Mouse (Mus musculus): ENCODE data around the gene Gzmf.
"Not testable (repeated sequence)": the region's sequence is repeated elsewhere in the genome, so short reads cannot be mapped to it uniquely, and the experiment has no call there.

The Gzmf gene

DNA sequence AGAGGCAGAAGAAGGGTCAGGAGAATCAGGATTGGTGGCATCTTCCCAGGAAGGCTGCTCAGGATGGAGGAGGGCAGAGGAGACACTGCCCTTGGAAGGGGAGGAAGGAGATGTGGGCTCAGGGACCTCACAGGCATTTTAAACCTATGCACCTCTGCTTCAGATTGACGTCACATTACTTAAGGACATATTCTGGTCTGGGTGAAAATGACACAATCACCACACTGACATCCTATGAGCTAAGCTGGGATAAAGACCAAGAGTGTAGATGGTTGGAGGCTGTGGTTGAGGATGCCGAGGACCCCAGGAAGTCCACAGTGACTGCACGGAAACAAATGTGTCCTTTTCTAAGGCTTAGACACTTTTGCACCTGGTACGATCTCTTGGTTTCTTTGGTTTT, at the start of gene Gzmf:
Gene Gzmf, minus strand, starts transcription at position 101 of the 400 bp plus-strand sequence.
- no peak for DNase-seq (ENCODE audit: low spot score in 2 of 2)

- DNase-seq (ENCODE audit: low spot score in 2 of 2): no peak
Measured at GRCm38 (mm10) chr14:56240409-56240808, 29.2 kb upstream of the Gzmf start.

GRCm38 (mm10) chr14:56234556-56234955, 23.3 kb upstream of the Gzmf start, which contains the start of gene Gzmc:
TSS of gene Gzmc (minus strand) at chr14:56234656.
- no peak for DNase-seq (ENCODE audit: low spot score in 2 of 2)

- no peak for DNase-seq (ENCODE audit: low spot score in 2 of 2)
Measured at GRCm38 (mm10) chr14:56205613-56206012, 5.6 kb downstream of the Gzmf start.

DNA sequence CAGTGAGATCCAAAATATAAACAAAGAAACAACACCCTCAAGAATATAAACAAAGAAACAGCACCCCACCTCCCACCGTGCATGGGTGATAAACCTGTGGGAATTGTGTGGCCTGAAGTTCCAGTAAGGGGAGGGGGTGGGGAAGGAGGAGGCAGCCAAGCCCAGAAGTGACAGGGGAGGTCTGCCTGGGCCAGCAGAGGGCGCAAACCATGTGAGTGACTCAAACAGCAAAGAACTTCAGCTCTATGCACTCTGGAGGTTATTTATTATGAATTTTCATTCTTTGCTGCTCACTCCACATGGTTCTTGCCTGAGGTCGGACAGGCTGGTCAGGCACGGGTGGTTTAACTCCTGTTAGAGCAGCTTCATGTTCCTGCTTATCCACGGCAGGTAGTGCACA, 6.2 kb downstream of the Gzmf start:
- DNase-seq (ENCODE audit: low spot score in 2 of 2): not testable (repeated sequence)

GRCm38 (mm10) chr14:56203975-56204374, 7.2 kb downstream of the Gzmf start:
- DNase-seq (ENCODE audit: low spot score in 2 of 2): peak; percentile 22 to 47

- no peak for DNase-seq (ENCODE audit: low spot score in 2 of 2)
Measured at GRCm38 (mm10) chr14:56186946-56187345, 24.3 kb downstream of the Gzmf start.

GRCm38 (mm10) chr14:56186521-56186920, 24.7 kb downstream of the Gzmf start:
- no peak for DNase-seq (ENCODE audit: low spot score in 2 of 2)

GRCm38 (mm10) chr14:56177651-56178050, 33.6 kb downstream of the Gzmf start:
- peak in 1 of 2 experiments; percentile 25 for DNase-seq (ENCODE audit: low spot score in 2 of 2)

DNA sequence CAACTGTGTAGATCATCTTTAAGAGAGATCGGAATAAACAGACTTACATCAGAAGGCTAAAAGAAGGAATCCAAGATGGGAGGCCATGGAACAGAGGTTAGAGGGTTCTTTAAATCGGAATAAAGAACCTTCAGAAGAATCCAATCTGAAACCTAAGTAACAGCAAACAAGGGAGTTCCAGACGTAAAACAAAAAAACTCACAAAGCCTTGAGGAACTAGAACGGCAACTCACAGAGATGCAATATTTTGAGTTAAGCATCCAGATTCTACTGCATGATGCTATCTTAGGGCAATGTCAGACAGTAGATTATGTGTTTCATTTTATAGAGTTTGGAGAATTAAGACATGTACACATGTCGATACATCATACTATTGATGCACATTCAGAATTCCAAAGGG, 36.7 kb downstream of the Gzmf start, which contains the start of gene Gzmn:
Gene Gzmn, minus strand, starts transcription at position 101 of the 400 bp plus-strand sequence.
- no peak for DNase-seq (ENCODE audit: low spot score in 2 of 2)

DNA sequence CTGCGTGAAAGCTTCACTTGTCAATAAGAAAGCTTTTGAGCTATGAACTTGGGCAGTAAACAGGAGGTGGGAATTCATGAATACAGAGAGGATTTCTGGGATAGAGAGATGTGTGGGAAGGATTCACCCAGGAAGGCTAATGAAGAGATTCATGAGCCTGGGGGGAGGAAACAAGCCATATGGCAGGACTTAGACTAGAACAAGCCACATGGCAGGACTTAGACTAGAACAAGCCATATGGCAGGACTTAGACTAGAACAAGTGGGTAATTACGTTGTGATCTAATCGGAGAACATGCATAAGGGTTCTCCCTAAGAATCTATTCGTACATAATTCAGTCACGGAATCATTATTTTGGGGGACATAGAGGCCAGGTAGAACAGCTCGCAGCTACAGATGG, 37.8 kb downstream of the Gzmf start:
- DNase-seq (ENCODE audit: low spot score in 2 of 2): no peak

GRCm38 (mm10) chr14:56172744-56173143, 38.5 kb downstream of the Gzmf start:
- no peak for DNase-seq (ENCODE audit: low spot score in 2 of 2)

GRCm38 (mm10) chr14:56168009-56168408, 43.2 kb downstream of the Gzmf start:
- DNase-seq (ENCODE audit: low spot score in 2 of 2): no peak

DNA sequence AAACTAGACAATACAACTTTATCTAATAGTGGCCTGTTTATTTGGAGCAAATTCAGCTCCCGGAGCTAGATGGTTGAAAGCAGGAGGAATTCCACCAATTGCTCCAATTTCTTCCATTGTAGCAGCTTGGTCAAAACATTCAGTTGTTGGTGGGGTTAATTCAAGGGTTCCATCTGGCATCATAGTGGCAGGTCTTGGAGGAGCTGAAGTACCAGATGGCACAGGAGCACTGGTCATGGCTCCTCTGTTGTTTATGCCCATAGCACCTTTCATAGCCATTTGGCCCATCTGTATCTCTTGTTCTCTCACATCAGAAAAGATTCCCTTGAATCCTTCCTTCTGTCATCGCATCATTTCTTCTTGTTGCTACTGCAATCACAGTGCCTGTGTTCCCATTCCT, 49.1 kb downstream of the Gzmf start:
- DNase-seq (ENCODE audit: low spot score in 2 of 2): no peak

DNA sequence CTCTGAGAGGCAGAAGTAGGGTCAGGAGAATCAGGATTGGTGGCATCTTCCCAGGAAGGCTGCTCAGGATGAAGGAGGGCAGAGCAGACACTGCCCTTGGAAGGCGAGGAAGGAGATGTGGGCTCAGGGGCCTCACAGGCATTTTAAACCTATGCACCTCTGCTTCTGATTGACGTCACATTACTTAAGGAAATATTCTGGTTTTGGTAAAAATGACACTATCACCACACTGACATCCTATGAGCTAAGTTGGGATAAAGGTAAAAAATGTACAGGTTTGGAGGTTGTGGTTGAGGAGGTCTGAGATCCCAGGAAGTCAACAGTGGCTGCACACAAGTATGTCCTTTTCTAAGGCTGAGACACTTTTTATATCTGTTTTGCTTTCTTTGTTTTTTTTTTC, 51.7 kb downstream of the Gzmf start, which contains the start of gene Gzmg:
Gene Gzmg, minus strand, starts transcription at position 101 of the 400 bp plus-strand sequence.
- DNase-seq (ENCODE audit: low spot score in 2 of 2): not testable (repeated sequence)

- DNase-seq (ENCODE audit: low spot score in 2 of 2): no peak
Measured at GRCm38 (mm10) chr14:56155340-56155739, 55.9 kb downstream of the Gzmf start.
